Mouse (Mus musculus) heart, adult 18-20 months (tissue): ENCODE data around the gene Rras2. TPM values are rescaled to one million over a fixed set of nuclear protein-coding genes. Genes with fewer than 3 reads are reported as not detected.
A peak's percentile ranks its signal among the peaks of the same experiment; 100 is the strongest.

Experiments used
- DNase-seq, 2 experiments: peaks; one replicate each; pipeline ENCODE4 v3.0.0; 2021 to 2022; ENCODE audit warnings: mixed read lengths in 1 of 2
- total RNA-seq, 2 experiments: library from RNA; stranded (reverse); gene quantifications; 2 replicates each; pipeline ENCODE4 v1.2.3; 2021

Rras2 gene
- total RNA-seq, 2 experiments from 2014 or later = 48.8 to 55.6 TPM

DNA sequence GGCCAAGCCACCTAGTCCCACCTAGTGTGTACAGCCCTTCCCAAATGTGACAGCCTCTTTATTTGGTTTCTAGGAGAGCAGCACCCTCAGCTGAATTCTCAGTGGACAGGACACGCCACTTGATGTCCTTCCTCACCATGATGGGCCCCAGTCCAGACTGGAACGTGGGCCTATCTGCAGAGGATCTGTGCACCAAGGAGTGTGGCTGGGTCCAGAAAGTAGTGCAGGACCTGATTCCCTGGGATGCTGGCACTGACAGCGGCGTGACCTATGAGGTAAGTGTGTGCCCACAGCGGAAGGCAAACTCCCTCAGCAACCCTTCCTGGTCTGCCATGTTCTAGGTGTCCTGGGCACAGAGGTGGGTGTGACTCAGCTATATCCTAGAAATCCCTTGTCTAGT is 88.8 kb downstream of the Rras2 start:
- DNase-seq = no peak

DNA sequence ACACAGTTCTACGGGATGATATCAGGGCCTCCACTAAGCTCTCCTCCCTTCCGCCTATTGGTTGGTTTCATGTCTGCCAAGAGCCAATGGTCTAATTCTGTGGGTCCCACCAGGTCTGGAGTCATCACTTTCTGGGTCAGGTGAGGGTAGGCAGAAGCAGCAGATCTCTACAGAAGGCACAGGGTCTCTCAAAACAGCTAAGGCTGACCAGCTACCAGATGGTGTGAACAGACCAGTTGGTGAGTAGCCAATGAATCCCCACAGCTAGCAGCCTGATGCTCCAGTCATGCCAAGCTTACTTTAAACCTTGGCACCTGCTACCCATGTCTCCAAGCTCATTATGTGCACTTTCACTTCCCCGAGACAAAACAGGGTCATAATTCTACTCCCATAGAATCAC is 90.2 kb downstream of the Rras2 start:
- DNase-seq = no peak

DNA sequence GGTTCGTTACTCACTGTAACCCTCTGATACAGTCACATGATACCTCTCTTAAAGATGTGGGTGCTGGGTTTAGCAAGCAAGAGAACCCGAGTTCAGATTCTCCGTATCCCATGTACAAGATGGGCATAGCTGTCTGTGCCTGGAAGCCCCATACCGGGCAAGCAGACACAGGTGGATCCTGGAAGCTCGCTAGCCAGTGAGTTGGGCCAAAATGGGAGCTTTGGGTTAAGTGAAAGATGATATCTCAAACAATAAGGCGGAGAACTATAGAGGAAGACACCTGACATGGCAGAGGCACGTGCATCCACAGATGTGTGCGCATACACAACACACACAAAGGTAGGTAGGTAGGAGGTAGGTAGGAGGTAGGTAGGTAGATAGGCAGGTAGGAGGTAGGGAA is 90.7 kb downstream of the Rras2 start:
- no peak for DNase-seq

DNA sequence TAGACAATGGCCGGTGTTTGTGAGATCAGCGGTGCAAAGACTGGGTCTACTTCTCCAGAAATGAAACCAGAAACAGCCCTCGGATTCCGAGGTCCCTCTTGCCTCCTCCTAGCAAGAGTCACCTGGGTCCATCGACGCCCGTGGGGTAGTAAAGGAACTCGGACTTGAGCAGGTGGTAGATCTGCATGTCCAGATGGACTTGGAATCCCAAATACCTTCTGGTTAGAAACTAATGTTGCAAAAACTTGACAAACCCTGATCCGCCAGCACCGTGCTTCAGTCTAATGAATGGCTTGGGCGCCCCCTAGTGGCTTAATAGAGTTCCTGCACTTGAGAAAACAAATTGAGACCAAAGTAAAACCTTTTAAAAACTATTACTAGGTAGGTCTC is 96.9 kb downstream of the Rras2 start:
- DNase-seq = peak; percentile 71 to 91

DNA sequence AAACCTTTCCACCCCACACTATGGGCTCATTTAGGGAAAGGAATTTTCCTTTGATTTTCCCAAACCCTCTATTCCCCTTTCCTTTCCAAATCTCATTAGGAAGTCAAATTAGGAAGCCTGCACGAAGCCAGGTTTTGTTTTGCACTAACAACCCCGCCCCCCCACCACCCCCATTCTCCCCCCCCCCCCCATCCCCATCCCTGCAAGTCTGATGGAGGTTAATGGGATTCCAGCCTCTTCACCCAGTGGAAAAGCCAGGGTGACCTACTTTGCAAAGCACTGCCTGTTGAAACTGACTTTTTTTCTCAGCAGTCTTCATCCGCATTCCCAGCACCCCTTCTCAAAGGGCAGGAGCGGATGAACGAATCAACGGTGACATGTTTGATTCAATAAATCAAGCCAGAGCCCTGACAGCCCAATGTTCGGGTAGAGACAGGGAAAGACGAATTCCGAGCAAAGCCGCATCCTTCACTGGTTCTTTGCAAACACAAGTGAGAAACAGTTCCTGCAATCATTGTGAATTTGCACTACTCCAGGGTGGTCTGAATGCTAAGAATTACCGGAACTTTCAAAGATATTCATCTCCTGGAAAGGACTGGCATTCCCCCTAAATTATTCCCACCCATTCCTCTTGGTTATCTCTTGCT is 97.4 kb downstream of the Rras2 start:
- DNase-seq = peak in 1 of 2 experiments; percentile 56

DNA sequence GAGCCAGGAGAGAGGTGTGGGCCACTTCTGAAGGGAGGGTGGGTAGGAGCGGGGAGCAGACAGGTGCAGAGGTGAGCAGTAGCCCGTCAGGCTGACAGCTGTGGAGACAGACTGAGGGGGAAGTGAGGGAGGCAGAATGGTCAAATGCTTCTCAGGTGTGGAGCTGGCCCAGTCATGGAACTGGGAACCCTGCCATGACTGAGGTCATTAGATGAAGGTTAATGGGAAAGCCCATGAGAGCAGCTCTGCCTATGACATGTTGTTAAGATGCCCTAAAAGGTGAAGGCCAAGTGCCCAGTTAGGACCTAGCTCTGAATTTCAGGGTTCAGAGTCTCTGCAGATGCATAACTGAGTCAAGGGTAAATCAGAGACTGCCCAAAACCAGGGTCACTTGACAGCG is 98.7 kb downstream of the Rras2 start:
- no peak for DNase-seq

DNA sequence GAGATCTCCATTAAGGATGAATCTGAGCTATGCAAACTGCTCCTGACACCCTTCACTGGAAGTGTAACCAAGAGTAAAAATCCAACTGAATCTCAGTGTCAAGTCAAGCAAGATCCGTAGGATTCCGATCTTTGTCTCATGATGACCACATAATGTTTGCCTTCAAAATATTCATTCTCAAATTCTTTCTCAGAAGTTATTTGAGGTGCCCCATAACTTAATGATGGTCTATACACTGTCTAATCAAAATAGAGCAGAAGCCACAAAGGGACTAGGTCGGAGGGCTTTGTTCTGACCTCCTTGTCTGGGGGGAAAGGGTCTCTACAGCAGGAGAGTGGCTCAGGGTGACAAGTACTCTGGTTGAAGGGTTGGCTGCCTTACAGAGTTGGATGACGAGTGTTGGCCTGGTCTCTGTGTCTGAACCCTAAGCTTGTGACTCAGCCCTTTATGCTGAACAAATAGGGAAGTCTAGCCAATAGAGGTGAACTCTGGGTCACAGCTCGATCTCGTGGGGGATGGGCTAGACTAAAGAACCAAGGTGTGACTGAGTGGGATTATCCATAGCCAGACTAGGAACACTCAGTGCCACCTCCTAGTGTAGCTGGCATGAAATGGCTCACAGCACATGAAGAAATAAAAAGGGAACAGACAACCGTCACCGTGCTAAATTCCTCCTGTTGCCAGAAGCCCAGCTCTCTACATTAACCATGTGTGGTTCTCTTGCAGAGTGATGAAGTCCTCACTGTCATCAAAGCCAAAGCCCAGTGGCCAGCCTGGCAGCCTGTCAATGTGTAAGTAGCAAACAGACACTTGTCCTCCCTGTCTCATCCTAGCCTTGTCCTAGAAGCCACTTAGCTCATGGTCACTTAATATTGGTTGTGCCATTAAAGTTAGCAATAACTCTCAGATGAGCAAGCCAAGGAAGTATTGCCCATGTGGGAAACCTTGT is 101.3 kb downstream of the Rras2 start:
- DNase-seq = peak; percentile 44 to 46

DNA sequence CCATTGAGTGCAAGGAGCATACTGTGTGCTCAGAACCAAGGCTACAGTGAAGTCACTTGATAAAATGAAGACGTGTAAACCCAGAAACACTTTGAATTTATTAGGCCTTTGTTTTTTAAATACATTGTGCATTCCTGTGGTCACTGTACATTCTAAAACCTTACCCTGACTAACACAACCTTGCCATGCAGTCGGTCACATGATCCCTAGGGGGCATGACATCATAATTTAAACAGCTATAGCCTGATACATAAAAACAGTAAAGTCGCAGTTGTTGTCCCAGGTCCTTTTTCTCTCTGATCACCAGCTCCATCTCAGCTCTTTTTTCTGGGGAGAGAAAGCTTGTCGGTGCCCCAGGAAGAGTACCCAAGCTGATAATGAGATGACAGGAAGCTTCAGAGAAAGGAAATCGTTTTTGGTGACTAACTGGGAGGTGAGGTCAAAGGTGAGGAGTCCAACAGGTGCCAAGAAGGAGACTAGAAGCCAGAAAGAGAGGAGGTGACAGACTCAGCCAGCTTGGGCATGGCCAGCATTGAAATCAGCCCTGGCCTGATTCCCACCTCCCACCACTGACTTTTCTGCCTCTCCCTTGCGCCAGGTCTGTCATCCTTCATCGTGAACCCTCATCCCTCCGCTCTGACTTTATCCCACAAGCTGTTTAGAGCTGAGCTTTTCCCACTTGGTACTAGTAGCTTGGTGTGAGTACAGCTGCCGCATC is 105.7 kb downstream of the Rras2 start:
- DNase-seq = no peak

DNA sequence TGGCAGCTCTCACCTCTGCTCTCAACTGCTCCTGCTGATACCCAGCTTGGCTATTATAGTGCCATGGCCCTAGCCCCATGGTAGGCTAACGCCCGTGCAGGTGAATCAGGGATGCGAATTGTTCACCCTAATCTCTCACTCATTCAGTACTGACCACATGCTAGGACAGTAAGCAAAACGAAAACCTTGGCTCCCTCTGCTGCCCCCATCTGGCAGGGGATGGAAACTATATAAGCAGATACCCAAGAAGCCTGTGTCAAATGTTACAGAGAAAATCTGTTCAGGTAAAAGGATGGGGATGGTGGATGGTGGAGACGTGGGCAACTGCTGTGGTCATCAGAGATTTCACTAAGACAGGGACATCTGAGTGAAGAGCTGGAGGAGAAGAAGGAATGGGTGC is 110.0 kb downstream of the Rras2 start:
- peak in 1 of 2 experiments; percentile 64 for DNase-seq

DNA sequence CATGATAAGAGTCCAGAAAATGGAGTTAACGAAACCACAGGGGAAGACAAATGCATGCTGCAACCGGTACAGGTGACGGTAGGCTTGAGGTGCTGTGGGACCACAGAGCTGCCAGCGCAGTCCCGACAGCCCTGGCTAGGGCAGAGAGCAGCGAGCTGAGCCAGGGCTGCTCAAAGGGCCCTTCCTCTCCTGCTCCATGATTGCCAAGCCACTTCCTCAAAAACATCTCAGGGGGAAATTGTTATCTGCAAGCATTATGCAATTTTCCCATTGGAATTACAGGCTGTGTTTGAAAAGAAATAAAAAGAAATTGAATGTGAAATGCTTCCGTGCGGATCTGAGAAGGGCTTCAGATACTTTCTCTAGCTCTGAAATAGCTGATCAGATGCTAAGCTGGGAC is 111.1 kb downstream of the Rras2 start:
- peak; percentile 37 to 52 for DNase-seq

DNA sequence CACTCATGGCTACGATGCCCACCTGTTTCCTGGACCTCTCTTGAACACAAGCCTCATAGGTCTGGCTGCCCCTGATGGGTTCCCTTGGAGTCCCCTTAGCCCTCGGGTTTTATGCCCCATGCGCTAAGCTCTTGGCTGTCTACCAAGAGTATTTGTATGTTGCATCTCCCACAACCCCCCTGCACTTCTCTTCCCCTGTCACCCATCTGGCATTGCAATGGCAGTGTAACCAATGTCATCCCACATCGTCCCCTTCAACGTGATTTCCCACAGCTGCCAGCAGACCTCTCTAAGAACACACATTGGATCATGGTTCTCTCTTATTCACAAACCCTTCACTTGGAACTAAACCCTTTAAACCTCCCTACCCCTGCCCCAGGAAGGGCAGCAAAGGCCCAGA is 112.1 kb downstream of the Rras2 start:
- no peak for DNase-seq

DNA sequence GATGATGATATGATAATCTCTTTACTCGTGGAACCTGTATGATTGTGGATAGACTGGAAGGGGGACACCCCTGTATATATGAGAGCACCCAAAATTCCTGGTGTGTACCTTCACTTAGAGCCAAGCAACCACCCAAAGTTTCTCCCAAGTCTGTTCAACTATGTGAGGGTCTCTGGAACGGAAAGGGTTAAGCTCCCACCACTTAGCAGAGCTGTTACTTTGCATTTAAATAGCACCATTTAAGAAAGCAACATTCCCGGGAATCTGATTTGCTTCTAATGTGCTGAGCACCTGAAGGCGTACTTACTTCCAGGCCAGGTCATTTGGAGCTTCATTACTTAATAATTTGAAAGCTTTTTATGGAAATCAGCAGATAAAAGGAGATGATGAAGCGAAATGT is 113.4 kb downstream of the Rras2 start:
- DNase-seq = no peak

DNA sequence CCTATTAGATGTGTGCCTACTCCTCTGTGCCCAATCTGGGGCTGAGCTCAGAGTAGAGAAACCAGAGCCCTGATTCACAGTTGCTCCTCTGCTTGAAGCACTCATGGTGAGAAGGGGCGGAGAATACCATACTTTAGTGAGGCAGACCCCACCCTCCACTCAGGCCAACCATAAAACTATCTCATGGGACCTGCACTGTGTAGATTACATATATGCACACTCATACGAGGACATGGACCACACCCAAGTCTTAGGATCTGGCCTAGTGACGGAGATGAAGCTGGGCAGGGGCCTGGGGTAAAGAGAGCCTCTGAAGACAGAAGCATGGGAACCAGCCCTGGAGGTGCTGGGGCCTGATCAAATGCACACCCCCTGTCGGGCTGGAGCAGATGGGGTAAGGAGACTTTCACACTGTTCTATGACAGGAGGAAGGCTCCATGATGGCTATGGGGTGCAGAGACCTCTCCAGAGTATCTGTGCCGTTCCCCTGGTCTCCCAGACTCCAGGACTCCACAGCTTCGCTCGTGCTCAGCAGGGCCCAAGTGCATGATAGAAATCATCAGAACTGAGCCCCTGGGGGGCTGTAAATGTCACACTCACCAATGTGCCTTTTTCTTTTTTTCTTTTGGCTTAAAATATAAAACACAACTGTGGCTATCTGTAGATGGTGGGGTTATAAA is 119.8 kb downstream of the Rras2 start:
- no peak for DNase-seq

Other genes with a start within 250 kb of the Rras2 start
- gene Copb1, start 136.9 kb upstream of the Rras2 start, total RNA-seq = 10 to 100 TPM; 42.4 to 44.1 TPM
- gene Psma1, start 158.3 kb upstream of the Rras2 start, total RNA-seq = 100 to 1,000 TPM; 143 TPM